Mouse (Mus musculus) intestine, postnatal 0 days (tissue): Measurements from ENCODE around the gene Olfr1229. TPM values are rescaled to one million over a fixed set of nuclear protein-coding genes. Genes with fewer than 3 reads are reported as not detected.

Experiments
- ATAC-seq: fragments of 200-750 bp; cut with Nextera tagmentation; 2 replicates; pipeline ENCODE4 v1.8.0; 2017; ENCODE audit warnings: mild to moderate bottlenecking, moderate TSS enrichment, moderate library complexity
- H3K27ac ChIP-seq: fragments of 300-500 bp; sonication (generic); 2 replicates; pipeline ENCODE4 v1.5.1; 2014; ENCODE audit warnings: mild to moderate bottlenecking, low read depth, low read length, moderate library complexity
- H3K27me3 ChIP-seq: fragments of 300-500 bp; sonication (generic); replicated peaks from 2 replicates; pipeline ENCODE4 v1.6.1; 2014; ENCODE audit warnings: low read length, mixed read lengths; ENCODE audit not compliant: control insufficient read depth, insufficient read depth
- H3K36me3 ChIP-seq: fragments of 300-500 bp; sonication (generic); 2 replicates; pipeline ENCODE4 v1.6.1; 2014; ENCODE audit warnings: mild to moderate bottlenecking, moderate library complexity; ENCODE audit not compliant: control insufficient read depth, insufficient read depth
- H3K4me1 ChIP-seq: fragments of 300-500 bp; sonication (generic); replicated peaks from 2 replicates; pipeline ENCODE4 v1.6.1; 2014; ENCODE audit warnings: antibody characterized with exemption, low read length, mixed read lengths; ENCODE audit not compliant: control insufficient read depth, insufficient read depth
- H3K4me2 ChIP-seq: fragments of 300-500 bp; sonication (generic); replicated peaks from 2 replicates; pipeline ENCODE4 v1.6.1; 2014; ENCODE audit warnings: low read depth, mild to moderate bottlenecking, moderate library complexity
- H3K4me3 ChIP-seq: fragments of 300-500 bp; sonication (generic); 2 replicates; pipeline ENCODE4 v1.5.1; 2014; ENCODE audit warnings: low read depth, low read length
- H3K9ac ChIP-seq: fragments of 300-500 bp; sonication (generic); 2 replicates; pipeline ENCODE4 v1.6.1; 2014; ENCODE audit warnings: mild to moderate bottlenecking, low read depth, low read length
- H3K9me3 ChIP-seq: fragments of 300-500 bp; sonication (generic); 2 replicates; pipeline ENCODE4 v1.6.1; 2016; ENCODE audit warnings: mixed run types; ENCODE audit not compliant: control insufficient read depth
- CTCF ChIP-seq: sonication (generic); IDR thresholded peaks from 2 replicates; pipeline ENCODE4 v1.5.1; 2016; ENCODE audit warnings: low read depth, mild to moderate bottlenecking, control low read depth, antibody characterized with exemption, moderate library complexity
- WGBS: fragments of 180-500 bp; shearing (Covaris S2); extraction: QIAGEN DNeasy Blood & Tissue Kit; methylation state at CpG from one replicate; pipeline ENCODE4 v1.1.7; 2014; 5-methylcytosine and 5-hydroxymethylcytosine counted together
- polyA plus RNA-seq: library from polyadenylated mRNA; unstranded; fragments of >200 nt; fragmentation: Nextera tagmentation; extraction: Ambion mirVana; gene quantifications from 2 replicates; pipeline ENCODE4 v1.2.1, GENCODE M21; 2015

Olfr1229 gene
- not detected in 2 replicates for polyA plus RNA-seq

DNA sequence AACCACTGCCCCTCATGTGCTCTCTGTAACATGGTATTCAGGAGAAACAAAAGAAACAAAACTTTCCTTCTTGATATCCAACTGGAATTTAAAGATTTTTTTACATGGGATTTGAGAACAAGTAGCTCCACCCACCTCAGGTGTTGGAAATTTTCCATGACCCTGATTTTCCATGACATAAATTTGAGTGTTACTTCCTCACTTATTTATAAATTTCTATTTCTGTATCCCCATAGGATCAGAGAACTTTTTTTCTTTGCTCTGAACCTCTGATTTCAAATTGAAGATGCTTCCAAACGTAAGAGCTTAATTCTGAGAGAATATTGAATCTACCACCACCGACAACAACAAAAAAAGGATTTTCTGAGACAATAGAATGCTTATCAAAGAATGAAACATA is at the start of gene Olfr1229:
TSS of gene Olfr1229 (minus strand) at position 101 of the 400 bp plus-strand sequence.
- WGBS: 80% methylated on average over 2 of the region's 2 CpGs
- Histone ChIP-seq H3K36me3 (no peaks in the 10 kb centered on the region), H3K9me3 (no peaks in the 10 kb centered on the region), H3K27ac (no peak within 1 kb of the TSS), H3K4me2 (no peak within 1 kb of the TSS), H3K4me3 (no peak within 1 kb of the TSS), H3K9ac (no peak within 1 kb of the TSS), H3K4me1 (no peaks in the 10 kb centered on the region), H3K27me3 (no peaks in the 10 kb centered on the region)
- TF ChIP-seq CTCF: no peak
- ATAC-seq: no peak

DNA sequence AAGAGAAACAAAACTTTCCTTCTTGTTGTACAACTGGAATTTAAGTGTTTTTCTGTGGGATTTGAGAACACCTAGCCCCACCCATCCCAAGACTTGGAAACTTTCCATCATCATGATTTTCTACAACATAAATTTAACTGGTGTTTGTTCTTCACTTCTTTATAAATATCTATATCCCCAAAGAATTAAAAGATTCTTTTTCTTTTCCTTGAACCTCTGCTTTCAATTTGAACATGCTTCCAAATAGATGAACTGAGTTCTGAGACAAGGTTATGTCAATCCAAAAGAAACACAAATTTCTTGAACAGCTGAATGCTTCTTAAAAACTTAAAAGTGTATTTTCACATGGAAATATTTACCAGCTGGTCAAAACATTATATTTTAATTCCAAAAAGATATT is 41.8 kb upstream of the Olfr1229 start, which contains the start of gene Olfr1232:
TSS of gene Olfr1232 (minus strand) at position 101 of the 400 bp plus-strand sequence.
- no peak for TF ChIP-seq CTCF
- H3K36me3 ChIP-seq: no peaks in the 10 kb centered on the region
- no peak for ATAC-seq

DNA sequence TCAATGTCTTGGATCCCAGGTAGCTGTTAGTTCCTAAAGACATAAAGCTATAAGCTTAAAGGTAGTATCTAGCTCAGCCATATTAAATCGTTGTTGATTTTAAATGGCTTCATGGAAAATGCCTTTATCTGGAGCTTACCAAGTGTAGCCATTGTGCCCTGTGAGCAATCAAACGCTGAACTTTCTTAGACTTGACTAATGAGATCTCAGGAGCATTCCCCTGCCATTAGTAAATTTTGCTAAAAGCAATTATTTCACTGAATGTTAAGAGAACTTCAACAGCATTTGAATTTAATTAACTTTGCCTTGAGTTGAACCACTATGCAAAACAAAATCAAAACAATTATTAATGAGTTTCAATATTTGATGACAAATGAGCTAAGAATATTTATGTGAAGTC is 19.2 kb upstream of the Olfr1229 start, which contains the start of gene Olfr1231:
TSS of gene Olfr1231 (minus strand) at position 101 of the 400 bp plus-strand sequence.
- H3K4me3 ChIP-seq: no peak within 1 kb of the TSS
- 70% methylated on average over 2 of the region's 2 CpGs for WGBS
- H3K9me3 ChIP-seq: no peaks in the 10 kb centered on the region
- no peak for TF ChIP-seq CTCF
- H3K27me3 ChIP-seq: no peaks in the 10 kb centered on the region
- no peaks in the 10 kb centered on the region for H3K36me3 ChIP-seq
- no peak within 1 kb of the TSS for H3K4me2 ChIP-seq
- H3K9ac ChIP-seq: no peak within 1 kb of the TSS
- no peak within 1 kb of the TSS for H3K27ac ChIP-seq
- no peak for ATAC-seq
- no peaks in the 10 kb centered on the region for H3K4me1 ChIP-seq

More for the DNA sequence above, 41.8 kb upstream of the Olfr1229 start, which contains the start of gene Olfr1232:
- H3K9me3 ChIP-seq: no peaks in the 10 kb centered on the region
- H3K9ac ChIP-seq: no peak within 1 kb of the TSS
- H3K27me3 ChIP-seq: no peaks in the 10 kb centered on the region
- H3K4me1 ChIP-seq: no peaks in the 10 kb centered on the region
- no peak within 1 kb of the TSS for H3K27ac ChIP-seq
- H3K4me2 ChIP-seq: no peak within 1 kb of the TSS
- H3K4me3 ChIP-seq: no peak within 1 kb of the TSS

GRCm38 (mm10) chr2:89297168-89297567 is 9.4 kb upstream of the Olfr1229 start, which contains the start of gene Olfr1230:
Gene Olfr1230 (minus strand): TSS chr2:89297268.
- ATAC-seq: no peak
- H3K9ac ChIP-seq: no peak within 1 kb of the TSS
- no peak within 1 kb of the TSS for H3K27ac ChIP-seq
- 84% methylated on average over 1 of the region's 1 CpGs for WGBS
- no peak for TF ChIP-seq CTCF
- no peaks in the 10 kb centered on the region for H3K4me1 ChIP-seq
- H3K4me3 ChIP-seq: no peak within 1 kb of the TSS
- no peak within 1 kb of the TSS for H3K4me2 ChIP-seq
- no peaks in the 10 kb centered on the region for H3K27me3 ChIP-seq
- no peaks in the 10 kb centered on the region for H3K9me3 ChIP-seq
- no peaks in the 10 kb centered on the region for H3K36me3 ChIP-seq

GRCm38 (mm10) chr2:89253962-89254361 is 33.9 kb downstream of the Olfr1229 start, which contains the start of gene Olfr1228:
Gene Olfr1228 (minus strand): TSS chr2:89254062.
- Histone ChIP-seq H3K4me2 (no peak within 1 kb of the TSS), H3K9ac (no peak within 1 kb of the TSS), H3K27me3 (no peaks in the 10 kb centered on the region), H3K4me1 (no peaks in the 10 kb centered on the region), H3K36me3 (no peaks in the 10 kb centered on the region), H3K4me3 (no peak within 1 kb of the TSS), H3K9me3 (no peaks in the 10 kb centered on the region), H3K27ac (no peak within 1 kb of the TSS)
- no peak for TF ChIP-seq CTCF
- ATAC-seq: no peak

Other genes starting within 250 kb of the Olfr1229 start
- gene Olfr1218, start 226.8 kb downstream of the Olfr1229 start, polyA plus RNA-seq: not detected in 2 replicates
- gene Olfr1219, start 204.5 kb downstream of the Olfr1229 start, polyA plus RNA-seq: not detected in 2 replicates
- gene Olfr1220, start 181.2 kb downstream of the Olfr1229 start, polyA plus RNA-seq: not detected in 2 replicates
- gene Olfr1221, start 170.7 kb downstream of the Olfr1229 start, polyA plus RNA-seq: not detected in 2 replicates
- not detected in 2 replicates for gene Olfr1222, start 155.0 kb downstream of the Olfr1229 start, polyA plus RNA-seq
- gene Olfr1223, start 136.5 kb downstream of the Olfr1229 start, polyA plus RNA-seq: not detected in 2 replicates
- not detected in 2 replicates for gene Olfr1224-ps1, start 123.9 kb downstream of the Olfr1229 start, polyA plus RNA-seq
- gene Olfr1225, start 113.3 kb downstream of the Olfr1229 start, polyA plus RNA-seq: not detected in 2 replicates
- gene Olfr1226, start 88.0 kb downstream of the Olfr1229 start, polyA plus RNA-seq: not detected in 2 replicates
- gene Olfr1228, start 34.0 kb downstream of the Olfr1229 start, polyA plus RNA-seq: not detected in 2 replicates
- not detected in 2 replicates for gene Olfr1230, start 9.3 kb upstream of the Olfr1229 start, polyA plus RNA-seq
- gene Olfr1231, start 19.1 kb upstream of the Olfr1229 start, polyA plus RNA-seq: not detected in 2 replicates
- gene Olfr1232, start 41.7 kb upstream of the Olfr1229 start, polyA plus RNA-seq: not detected in 2 replicates
- gene Olfr1233, start 54.4 kb upstream of the Olfr1229 start, polyA plus RNA-seq: not detected in 2 replicates
- gene Olfr1234, start 76.9 kb upstream of the Olfr1229 start, polyA plus RNA-seq: not detected in 2 replicates
- gene Olfr1238, start 121.7 kb upstream of the Olfr1229 start, polyA plus RNA-seq: not detected in 2 replicates
- gene Olfr1239, start 132.4 kb upstream of the Olfr1229 start, polyA plus RNA-seq: not detected in 2 replicates
- gene Olfr1240, start 155.0 kb upstream of the Olfr1229 start, polyA plus RNA-seq: not detected in 2 replicates
- not detected in 2 replicates for gene Olfr1241, start 199.1 kb upstream of the Olfr1229 start, polyA plus RNA-seq
- gene Olfr1242, start 210.3 kb upstream of the Olfr1229 start, polyA plus RNA-seq: not detected in 2 replicates
- gene Olfr1243, start 243.5 kb upstream of the Olfr1229 start, polyA plus RNA-seq: not detected in 2 replicates